Mouse (Mus musculus) embryonic stem cell, embryonic (primary cell): ENCODE measurements at regions not wholly inside any gene's neighbourhood (a gene's known extent, or its start where the extent isn't known, plus 50 kb on each side); places are given as distances from the start of the nearest gene placed in this dataset.
"Not testable (repeated sequence)": the region's sequence is repeated elsewhere in the genome, so short reads cannot be mapped to it uniquely, and the experiment has no call there.

Source experiments
- CTCF ChIA-PET, 4 experiments: fragments of 300-600 bp in 2 of 4; fragments of 350-600 bp in 2 of 4; sonication (Branson Sonifier 250); formaldehyde crosslinking; loops; one replicate each; lab custom pipeline; 2022; ENCODE audit warnings: inconsistent platforms in 2 of 4; lab: Charles Lee
- POLR2A ChIA-PET, 4 experiments: fragments of 300-600 bp in 2 of 4; fragments of 350-600 bp in 2 of 4; sonication (Branson Sonifier 250); formaldehyde crosslinking; loops; one replicate each; lab custom pipeline; 2022; ENCODE audit warnings: antibody characterized with exemption in 4 of 4, inconsistent platforms in 1 of 4; lab: Charles Lee

GRCm38 (mm10) chr2:17097546-17097945 lies 633.7 kb downstream of the Nebl start:
- ChIA-PET POLR2A (no interaction called here), CTCF (no interaction called here)

DNA sequence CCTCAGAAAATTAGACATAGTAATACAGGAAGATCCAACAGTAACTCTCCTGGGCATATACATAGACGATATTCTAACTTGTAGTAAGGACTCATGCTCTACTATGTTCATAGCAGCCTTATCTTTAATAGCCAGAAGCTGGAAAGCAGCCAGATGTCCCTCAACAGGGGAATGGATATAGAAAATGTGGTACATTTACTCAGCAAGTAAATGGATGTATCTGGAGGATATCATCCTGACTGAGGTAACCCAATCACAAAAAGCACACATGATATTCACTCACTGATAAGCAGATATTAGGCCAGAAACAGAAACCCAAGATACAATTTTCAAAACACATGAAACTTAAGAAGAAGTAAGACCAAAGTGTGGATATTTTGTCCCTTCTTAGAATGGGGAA lies 639.8 kb downstream of the Nebl start:
- POLR2A ChIA-PET: no interaction called here
- CTCF ChIA-PET: no interaction called here

DNA sequence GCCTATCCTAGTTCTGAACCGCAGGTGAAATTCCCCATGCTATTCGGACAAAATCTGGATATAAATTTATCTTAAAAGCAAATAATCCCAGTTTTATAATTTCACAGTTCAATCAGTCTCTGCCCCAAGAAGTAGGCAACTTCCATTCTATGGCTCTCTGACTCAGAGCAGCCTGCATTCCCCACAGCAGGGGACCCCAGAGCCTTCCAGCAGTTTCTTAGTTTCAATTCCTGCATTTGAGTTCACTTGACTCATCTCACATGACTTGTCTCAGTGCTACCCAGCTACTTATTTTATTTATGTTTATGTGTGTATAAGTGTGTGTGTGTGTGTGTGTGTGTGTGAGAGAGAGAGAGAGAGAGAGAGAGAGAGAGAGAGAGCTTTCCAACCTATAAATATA lies 650.0 kb downstream of the Nebl start:
- CTCF ChIA-PET: no interaction called here
- POLR2A ChIA-PET: no interaction called here

DNA sequence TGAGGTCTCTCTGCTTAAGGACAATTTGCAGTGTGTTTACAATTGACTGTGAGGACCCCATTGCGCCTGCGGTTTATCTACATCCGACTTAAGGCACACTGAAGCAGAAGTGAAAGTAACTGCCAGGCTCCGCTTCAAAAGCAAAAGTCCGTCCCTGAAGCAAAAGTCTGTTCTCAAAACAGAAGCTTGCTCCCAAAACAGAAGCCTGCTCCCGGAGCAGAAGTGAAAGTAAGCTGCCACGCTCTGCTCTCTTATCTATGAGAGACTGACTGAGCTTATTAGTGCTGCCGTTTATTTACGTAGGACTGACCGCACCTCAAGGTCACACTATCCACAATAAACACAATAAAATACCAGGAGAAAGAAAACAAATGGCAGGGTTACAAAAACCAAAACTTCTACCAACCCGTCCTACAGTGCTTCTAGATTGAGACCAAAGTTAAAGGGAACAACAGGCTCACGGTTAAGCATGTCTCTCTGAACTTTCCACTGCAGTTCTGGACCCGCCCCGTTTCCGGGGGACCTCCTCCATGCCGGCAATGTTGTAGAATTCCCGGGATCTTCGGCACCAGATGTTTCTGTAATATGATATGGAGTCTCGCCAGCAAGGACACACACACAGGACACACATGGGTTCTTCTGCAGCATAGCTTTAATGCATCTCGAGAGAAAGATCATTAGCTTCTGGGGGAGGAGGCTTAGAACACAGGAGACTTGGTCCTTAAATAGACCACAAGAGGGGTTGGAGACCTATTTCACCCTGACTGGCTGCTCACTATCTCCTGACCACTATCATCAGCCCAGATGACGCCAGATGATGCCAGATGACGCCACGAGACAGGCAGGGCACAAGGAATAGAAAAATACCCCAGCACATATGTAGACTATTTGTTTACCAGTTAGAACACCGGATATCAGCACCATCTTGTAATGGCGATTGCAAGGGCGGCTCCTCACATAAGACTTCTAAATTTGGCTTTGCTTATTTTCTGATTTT lies 665.8 kb downstream of the Nebl start:
- POLR2A ChIA-PET: not testable (repeated sequence)
- CTCF ChIA-PET: interaction anchor here in 1 of 4 experiments (0.7 kb wide), 1 partner anchor 31 kb away, joined by 5 read pairs; no protein-coding TSS in a partner anchor
